Mouse (Mus musculus) ES-Bruce4 (cell line): ENCODE measurements around the gene Dtd2.

Source experiments
- CTCF ChIP-seq: IDR thresholded peaks from one replicate; pipeline ENCODE4 v1.8.1; 2011; ENCODE audit warnings: low read depth, low read length
- EP300 ChIP-seq: IDR thresholded peaks from 2 replicates; pipeline ENCODE4 v1.6.1; 2011; ENCODE audit warnings: low read depth, low read length; ENCODE audit not compliant: insufficient read depth
- POLR2A ChIP-seq: IDR thresholded peaks from one replicate; pipeline ENCODE4 v1.8.1; 2011; ENCODE audit warnings: low read length; ENCODE audit not compliant: insufficient read depth

DNA sequence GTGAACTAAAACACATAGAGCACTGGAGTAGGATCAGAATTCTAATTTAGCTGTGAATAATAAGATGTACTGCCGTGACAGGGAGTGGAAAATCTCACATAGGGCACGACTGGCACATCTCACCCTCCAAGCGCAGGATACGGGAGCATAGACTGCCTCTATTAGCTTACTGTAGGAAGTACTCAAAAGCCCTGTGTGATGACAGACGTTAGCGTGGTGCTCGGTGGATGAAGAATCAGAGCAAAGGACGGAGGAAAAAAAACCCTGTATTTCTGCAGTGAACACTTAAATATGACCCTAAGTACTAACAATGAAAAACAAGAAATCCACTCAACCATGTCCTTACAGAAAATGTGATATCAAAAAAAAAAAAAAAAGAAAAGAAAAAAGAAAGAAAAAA, 5.9 kb upstream of the Dtd2 start:
- TF ChIP-seq CTCF: no peak
- no peak for TF ChIP-seq POLR2A
- no peak for TF ChIP-seq EP300
